Mouse (Mus musculus) adrenal gland (tissue): ENCODE measurements around the gene Pear1.

ENCODE experiments used
- intact Hi-C: fragments of 180-260 bp; cut with DNase I; formaldehyde crosslinking; loops from one replicate; pipeline ENCODE4 v1.15.1; 2025

Gene Pear1

GRCm38 (mm10) chr3:87811297-87811696, 12.8 kb downstream of the Pear1 start:
- intact Hi-C loops, result no loop called here

- intact Hi-C loops, result no loop called here
Measured at GRCm38 (mm10) chr3:87809322-87809962, 14.7 kb downstream of the Pear1 start.

- intact Hi-C loops, result no loop called here
Measured at GRCm38 (mm10) chr3:87804038-87804677, 19.9 kb downstream of the Pear1 start.

GRCm38 (mm10) chr3:87801681-87802080, 22.4 kb downstream of the Pear1 start:
- intact Hi-C loops, result no loop called here

GRCm38 (mm10) chr3:87796736-87797334, 27.3 kb downstream of the Pear1 start, which contains the start of gene Insrr:
TSS of gene Insrr (plus strand) at chr3:87796951.
- intact Hi-C loops, result no loop called here

GRCm38 (mm10) chr3:87795336-87796277, 28.5 kb downstream of the Pear1 start:
- intact Hi-C loops, result loop anchor here (2.0 kb wide), 1 partner anchor 21 kb away; no protein-coding TSS in a partner anchor

GRCm38 (mm10) chr3:87794922-87795325, 29.2 kb downstream of the Pear1 start, which contains the start of gene Ntrk1:
TSS of gene Ntrk1 (minus strand) at chr3:87795162.
- intact Hi-C loops, result loop anchor here (2.0 kb wide), 1 partner anchor 22 kb away; no protein-coding TSS in a partner anchor

- intact Hi-C loops, result no loop called here
Measured at GRCm38 (mm10) chr3:87789768-87790167, 34.3 kb downstream of the Pear1 start.

GRCm38 (mm10) chr3:87789248-87789647, 34.9 kb downstream of the Pear1 start:
- intact Hi-C loops, result no loop called here

GRCm38 (mm10) chr3:87785626-87786214, 38.4 kb downstream of the Pear1 start:
- intact Hi-C loops, result no loop called here

- intact Hi-C loops, result no loop called here
Measured at GRCm38 (mm10) chr3:87785156-87785555, 39.0 kb downstream of the Pear1 start.

GRCm38 (mm10) chr3:87783282-87784023, 40.7 kb downstream of the Pear1 start:
- intact Hi-C loops, result no loop called here

GRCm38 (mm10) chr3:87779086-87779485, 45.0 kb downstream of the Pear1 start:
- intact Hi-C loops, result no loop called here

- intact Hi-C loops, result no loop called here
Measured at GRCm38 (mm10) chr3:87778283-87778682, 45.8 kb downstream of the Pear1 start.

- intact Hi-C loops, result loop anchor here (2.0 to 5.0 kb wide), 2 partner anchors 46 to 66 kb away; no protein-coding TSS in a partner anchor
Measured at GRCm38 (mm10) chr3:87771088-87771487, 53.0 kb downstream of the Pear1 start.

GRCm38 (mm10) chr3:87770280-87770679, 53.8 kb downstream of the Pear1 start:
- intact Hi-C loops, result loop anchor here (2.0 to 5.0 kb wide), 2 partner anchors 47 to 67 kb away; no protein-coding TSS in a partner anchor

GRCm38 (mm10) chr3:87769506-87769905, 54.6 kb downstream of the Pear1 start:
- intact Hi-C loops, result no loop called here

- intact Hi-C loops, result no loop called here
Measured at GRCm38 (mm10) chr3:87768844-87769243, 55.3 kb downstream of the Pear1 start.

- intact Hi-C loops, result no loop called here
Measured at GRCm38 (mm10) chr3:87768431-87768830, 55.7 kb downstream of the Pear1 start.

- intact Hi-C loops, result no loop called here
Measured at GRCm38 (mm10) chr3:87767764-87768163, 56.3 kb downstream of the Pear1 start.
